Mouse (Mus musculus) hindbrain, postnatal 0 days (tissue): ENCODE data around the gene Olfm2. TPM values are rescaled to one million over a fixed set of nuclear protein-coding genes. Genes with fewer than 3 reads are reported as not detected.

Source experiments
- ATAC-seq: fragments of 200-750 bp; cut with Nextera tagmentation; 2 replicates; pipeline ENCODE4 v1.8.0; 2017; ENCODE audit warnings: mild to moderate bottlenecking, moderate TSS enrichment, moderate library complexity
- DNase-seq: peaks from one replicate; pipeline ENCODE4 v3.0.0-alpha.2; 2015; ENCODE audit warnings: low spot score
- H3K27ac ChIP-seq: fragments of 300-500 bp; sonication (generic); 2 replicates; pipeline ENCODE4 v1.5.1; 2014; ENCODE audit warnings: mild to moderate bottlenecking
- H3K27me3 ChIP-seq: fragments of 300-500 bp; sonication (generic); 2 replicates; pipeline ENCODE4 v1.6.1; 2014; ENCODE audit warnings: low read length, mixed read lengths; ENCODE audit not compliant: insufficient read depth
- H3K36me3 ChIP-seq: fragments of 300-500 bp; sonication (generic); 2 replicates; pipeline ENCODE4 v1.6.1; 2014; ENCODE audit warnings: low read length, mixed read lengths; ENCODE audit not compliant: insufficient read depth
- H3K4me1 ChIP-seq: fragments of 300-500 bp; sonication (generic); 2 replicates; pipeline ENCODE4 v1.6.1; 2014; ENCODE audit warnings: antibody characterized with exemption, low read length, mixed read lengths; ENCODE audit not compliant: insufficient read depth
- H3K4me2 ChIP-seq: fragments of 300-500 bp; sonication (generic); 2 replicates; pipeline ENCODE4 v1.6.1; 2014; ENCODE audit warnings: low read depth, mild to moderate bottlenecking, low read length, moderate library complexity, mixed read lengths
- H3K4me3 ChIP-seq: fragments of 300-500 bp; sonication (generic); 2 replicates; pipeline ENCODE4 v1.5.1; 2014; ENCODE audit warnings: low read length
- H3K9ac ChIP-seq: fragments of 300-500 bp; sonication (generic); replicated peaks from 2 replicates; pipeline ENCODE4 v1.6.1; 2014; ENCODE audit warnings: mild to moderate bottlenecking, low read length, moderate library complexity, mixed read lengths
- H3K9me3 ChIP-seq: fragments of 300-500 bp; sonication (generic); 2 replicates; pipeline ENCODE4 v1.6.1; 2016; ENCODE audit warnings: low read length, mixed read lengths
- CTCF ChIP-seq: IDR thresholded peaks from 2 replicates; pipeline ENCODE4 v1.5.1; 2016; ENCODE audit warnings: antibody characterized with exemption, control low read depth, low read depth
- WGBS: fragments of 180-500 bp; shearing (Covaris S2); extraction: QIAGEN DNeasy Blood & Tissue Kit; methylation state at CpG from one replicate; pipeline ENCODE4 v1.1.7; 2014; 5-methylcytosine and 5-hydroxymethylcytosine counted together
- polyA plus RNA-seq: library from polyadenylated mRNA; unstranded; fragments of >200 nt; fragmentation: Nextera tagmentation; extraction: Ambion mirVana; gene quantifications from 2 replicates; pipeline ENCODE4 v1.2.1, GENCODE M21; 2015
- total RNA-seq: library from RNA; depleted of rRNA; stranded (reverse); fragments of >200 nt; gene quantifications from 2 replicates; pipeline ENCODE4 v1.2.3, GENCODE M21; 2014

Olfm2 gene
- total and polyA plus RNA-seq, 2 experiments from 2014 or later, result 213 to 346 TPM

DNA sequence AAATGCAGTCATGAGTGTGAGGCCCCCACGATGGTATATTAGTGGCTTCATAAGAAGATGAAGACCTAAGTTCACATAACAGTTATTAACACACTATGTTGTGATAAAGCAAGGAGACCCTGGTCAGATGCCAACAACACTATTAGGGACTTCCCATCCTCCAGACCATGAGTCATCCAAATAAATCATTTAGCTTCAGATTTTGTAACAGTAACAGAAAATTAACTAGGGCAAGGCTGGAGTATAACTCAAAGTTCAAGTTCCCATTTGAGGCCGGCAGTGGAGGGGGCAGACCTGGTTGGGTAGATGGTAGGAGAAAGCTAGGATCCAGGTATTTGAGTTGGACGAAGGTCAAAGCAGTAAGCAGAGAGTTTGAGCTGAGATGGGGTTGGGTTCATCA, 35.1 kb upstream of the Olfm2 start:
- DNase-seq, result no peak
- Histone ChIP-seq H3K4me1 (no peaks in the 10 kb centered on the region), H3K27ac (no peak overlapping the region), H3K9ac (no peak overlapping the region), H3K9me3 (0 out of 2 replicates have a peak, but pooled peaks cover 2% of the 10 kb centered on the region), H3K36me3 (no peaks in the 10 kb centered on the region), H3K4me3 (no peak overlapping the region), H3K4me2 (no peak overlapping the region), H3K27me3 (no peaks in the 10 kb centered on the region)
- no peak for ATAC-seq
- 89% methylated on average over 3 of the region's 3 CpGs for WGBS
- TF ChIP-seq CTCF, result no peak

DNA sequence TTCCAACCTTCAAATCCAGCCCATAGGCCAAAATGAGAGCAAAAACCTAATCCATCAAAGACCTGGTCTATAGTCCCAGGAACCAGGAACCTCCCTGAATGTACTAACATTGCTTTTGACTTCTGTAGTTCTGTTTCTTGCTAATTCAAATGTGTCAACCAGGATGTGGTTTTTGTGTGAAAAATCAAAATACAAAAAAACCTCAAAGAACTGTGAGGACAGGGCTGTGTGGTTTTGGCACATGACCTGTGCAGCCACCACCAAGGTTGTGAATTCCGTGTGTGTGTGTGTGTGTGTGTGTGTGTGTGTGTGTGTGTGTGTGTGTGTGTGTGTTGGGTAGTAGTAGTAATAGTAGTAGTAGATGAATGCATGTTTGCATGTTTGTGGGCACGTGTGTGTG, 19.1 kb upstream of the Olfm2 start:
- ATAC-seq, result no peak
- WGBS, result 82% methylated on average over 2 of the region's 2 CpGs

DNA sequence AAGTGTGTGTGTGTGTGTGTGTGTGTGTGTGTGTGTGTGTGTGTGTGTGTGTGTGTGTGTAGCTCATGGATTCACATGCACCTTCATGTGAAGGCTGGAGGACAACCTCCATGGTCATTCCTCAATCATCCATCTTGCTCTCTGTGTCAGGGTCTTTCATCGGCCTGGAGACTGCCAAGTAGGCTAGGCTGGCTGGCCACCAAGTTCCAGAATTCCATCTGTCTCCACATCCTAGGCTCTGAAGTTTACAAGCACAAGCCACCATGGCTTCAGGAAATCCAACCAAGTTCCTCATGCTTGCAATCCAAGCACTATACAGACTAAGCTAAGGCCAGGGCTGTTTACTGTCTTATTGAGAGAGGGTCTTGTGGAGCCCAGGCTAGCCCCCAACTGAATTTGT, 16.9 kb upstream of the Olfm2 start:
- Histone ChIP-seq H3K27ac (no peak overlapping the region), H3K4me2 (no peak overlapping the region), H3K27me3 (no peaks in the 10 kb centered on the region; the same call in 1 of the 2 replicates), H3K4me3 (no peak overlapping the region), H3K9ac (no peak overlapping the region), H3K9me3 (no peaks in the 10 kb centered on the region), H3K36me3 (no peaks in the 10 kb centered on the region), H3K4me1 (peaks cover 3% of the 10 kb centered on the region; the same call in 1 of the 2 replicates)
- DNase-seq (peak; percentile 20), ATAC-seq (no peak)
- no peak for TF ChIP-seq CTCF
- 58% methylated on average over 1 of the region's 1 CpGs for WGBS

More for the DNA sequence above, 19.1 kb upstream of the Olfm2 start:
- no peak overlapping the region for H3K4me2 ChIP-seq
- no peak for DNase-seq
- no peaks in the 10 kb centered on the region for H3K9me3 ChIP-seq
- no peak overlapping the region for H3K27ac ChIP-seq
- H3K4me3 ChIP-seq, result no peak overlapping the region
- no peaks in the 10 kb centered on the region for H3K27me3 ChIP-seq
- TF ChIP-seq CTCF, result no peak
- H3K9ac ChIP-seq, result no peak overlapping the region
- H3K36me3 ChIP-seq, result no peaks in the 10 kb centered on the region
- H3K4me1 ChIP-seq, result peaks cover 3% of the 10 kb centered on the region; the same call in 1 of the 2 replicates

DNA sequence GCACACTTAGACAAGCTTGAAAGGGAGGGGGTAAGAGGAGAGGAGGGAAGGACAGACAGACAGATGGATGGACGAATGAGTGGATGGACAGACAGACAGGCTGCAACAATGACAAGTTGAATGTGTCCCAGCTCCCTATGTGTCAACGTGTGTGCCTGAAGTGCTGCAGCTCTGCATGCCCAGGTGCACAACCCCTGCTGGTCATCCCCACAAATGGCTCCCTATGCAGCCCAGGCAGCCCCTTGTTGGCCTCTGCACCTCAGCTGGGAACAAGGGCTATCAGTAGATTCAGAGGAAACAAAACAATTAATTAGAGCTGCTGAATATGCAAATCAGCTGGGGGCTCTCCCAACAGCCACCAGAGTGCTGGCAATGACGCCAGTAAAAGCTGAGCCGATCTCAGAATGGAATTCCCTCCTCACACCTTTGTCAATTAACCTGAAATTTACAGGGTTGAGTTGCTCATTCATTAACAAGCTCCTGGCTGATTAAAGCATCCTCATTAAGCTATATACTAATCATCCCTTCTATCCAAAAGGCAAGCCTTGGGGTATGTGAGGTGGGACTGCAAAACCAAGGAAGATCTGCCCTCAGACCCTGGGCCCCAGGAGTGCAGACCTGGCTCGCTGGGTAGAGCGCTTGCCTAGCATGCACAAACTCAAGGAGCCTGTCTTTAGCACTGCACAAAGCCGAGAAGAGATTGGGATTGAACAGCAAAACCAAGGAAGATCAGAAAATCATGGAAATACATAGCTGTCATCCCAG, 16.2 kb upstream of the Olfm2 start:
- Histone ChIP-seq H3K27me3 (no peaks in the 10 kb centered on the region; the same call in 1 of the 2 replicates), H3K9ac (no peak overlapping the region), H3K9me3 (no peaks in the 10 kb centered on the region), H3K4me2 (no peak overlapping the region), H3K27ac (no peak overlapping the region), H3K4me1 (peaks cover 3% of the 10 kb centered on the region; the same call in 1 of the 2 replicates), H3K4me3 (no peak overlapping the region), H3K36me3 (no peaks in the 10 kb centered on the region)
- WGBS, result 48% methylated on average over 7 of the region's 7 CpGs
- ATAC-seq, result 0 out of 2 replicates have a peak, but pooled peaks have one; percentile 33
- TF ChIP-seq CTCF, result no peak
- peak; percentile 23 for DNase-seq

DNA sequence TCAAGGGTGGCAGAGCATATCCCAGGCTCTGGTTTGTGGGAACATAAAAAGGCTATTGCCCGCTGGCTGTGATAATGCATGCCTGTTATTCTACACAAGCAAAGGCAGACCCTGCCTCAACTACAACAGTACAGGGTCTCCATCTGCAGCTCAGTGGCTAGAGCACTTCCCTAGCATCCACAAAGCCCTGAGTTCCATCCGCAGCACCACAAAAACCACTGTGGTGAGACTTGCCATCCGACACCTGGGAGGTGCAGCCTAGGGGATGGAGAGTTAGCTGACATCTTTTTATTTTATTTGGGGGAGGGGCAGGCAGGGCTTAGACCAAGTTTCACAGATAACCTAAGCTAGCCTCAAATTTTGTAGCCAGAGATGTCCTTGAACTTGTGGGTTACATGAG, 15.2 kb upstream of the Olfm2 start:
- ATAC-seq (no peak), DNase-seq (no peak)
- no peak for TF ChIP-seq CTCF
- Histone ChIP-seq H3K36me3 (no peaks in the 10 kb centered on the region), H3K4me3 (no peak overlapping the region), H3K9me3 (no peaks in the 10 kb centered on the region), H3K4me2 (no peak overlapping the region), H3K27ac (no peak overlapping the region), H3K27me3 (no peaks in the 10 kb centered on the region; the same call in 1 of the 2 replicates), H3K9ac (no peak overlapping the region; the same call in 1 of the 2 replicates), H3K4me1 (peaks cover 3% of the 10 kb centered on the region; the same call in 1 of the 2 replicates)
- WGBS, result 70% methylated on average over 3 of the region's 3 CpGs

DNA sequence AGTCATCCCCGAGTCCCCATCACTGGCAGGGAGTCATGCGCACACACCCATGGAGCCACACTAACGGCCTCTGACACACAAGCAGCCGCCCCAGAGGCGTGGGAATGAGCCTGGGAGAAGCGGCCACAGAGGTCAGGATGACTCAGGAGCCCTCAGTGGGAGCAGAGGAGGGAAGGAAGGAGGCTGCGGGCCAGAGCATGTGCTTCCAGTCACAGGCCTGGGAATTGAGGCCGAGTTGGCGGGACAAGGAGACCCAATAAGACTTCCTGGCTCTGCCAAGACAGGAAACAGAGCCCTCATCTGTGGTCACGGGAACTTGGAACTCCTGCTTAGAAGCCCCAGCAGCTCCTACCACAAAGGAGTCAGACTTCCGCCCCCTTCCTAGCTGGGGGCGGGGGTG, 14.7 kb upstream of the Olfm2 start:
- Histone ChIP-seq H3K9me3 (no peaks in the 10 kb centered on the region), H3K4me2 (no peak overlapping the region), H3K9ac (no peak overlapping the region), H3K36me3 (no peaks in the 10 kb centered on the region), H3K27ac (no peak overlapping the region), H3K27me3 (no peaks in the 10 kb centered on the region; the same call in 1 of the 2 replicates), H3K4me1 (peaks cover 3% of the 10 kb centered on the region; the same call in 1 of the 2 replicates), H3K4me3 (no peak overlapping the region)
- DNase-seq, result no peak
- 61% methylated on average over 12 of the region's 12 CpGs for WGBS
- TF ChIP-seq CTCF, result no peak
- no peak for ATAC-seq

DNA sequence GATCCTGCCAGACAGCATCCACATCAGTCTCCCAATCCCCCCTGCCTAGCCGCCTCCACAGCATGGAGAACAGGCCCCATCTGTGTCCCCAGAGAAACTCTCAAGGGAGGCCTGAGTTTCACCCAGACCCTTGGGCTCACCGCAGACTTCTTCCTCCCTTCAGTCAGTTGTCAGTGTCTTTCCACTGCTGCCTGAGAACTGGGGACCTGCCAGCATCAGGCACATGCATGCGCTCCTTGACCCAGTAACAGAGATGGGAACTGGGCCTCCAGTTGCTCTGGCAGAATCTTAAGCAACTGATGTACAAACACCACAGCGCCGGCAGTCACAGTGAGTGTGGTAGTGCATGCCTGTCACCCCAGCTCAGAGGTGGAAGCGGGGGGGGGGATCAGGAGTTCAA, 12.7 kb upstream of the Olfm2 start:
- Histone ChIP-seq H3K4me2 (no peak overlapping the region), H3K27me3 (no peaks in the 10 kb centered on the region; the same call in 1 of the 2 replicates), H3K9me3 (no peaks in the 10 kb centered on the region), H3K9ac (no peak overlapping the region), H3K4me1 (peaks cover 3% of the 10 kb centered on the region; the same call in 1 of the 2 replicates), H3K36me3 (no peaks in the 10 kb centered on the region), H3K27ac (no peak overlapping the region), H3K4me3 (no peak overlapping the region)
- DNase-seq (no peak), ATAC-seq (no peak)
- 87% methylated on average over 6 of the region's 6 CpGs for WGBS
- TF ChIP-seq CTCF, result no peak
